Mouse (Mus musculus): ENCODE data around the gene Myh14.

GRCm38 (mm10) chr7:44588338-44588737 lies 82.3 kb downstream of the Myh14 start:
- TF ChIP-seq CTCF (IDR thresholded peaks at IDR 0.05; ENCODE audit: low read depth): no peak
- TF ChIP-seq EP300 (IDR thresholded peaks at IDR 0.05; ENCODE audit: low read depth): no peak

Measured in heart, postnatal 0 days (tissue).